Comparison of ENCODE assay signal across 17 mouse cellular contexts in genomic region chr7:145221346-145221745, GRCm38 (mm10). TPM values are rescaled to one million over a fixed set of nuclear protein-coding genes. Genes with fewer than 3 reads are reported as not detected.
A peak's percentile ranks its signal among the peaks of the same experiment; 100 is the strongest.
DNase-seq lines count a peak whose midpoint lies in the region; ATAC-seq and TF ChIP-seq lines count a peak whose summit lies in the region.
"Had no signal": no experiment of that assay in that cellular context is flagged by ENCODE, and none has a peak within 500 bp of the region (broad histone marks: within the 10 kb centered on the region; RNA-seq: fewer than 3 reads in every experiment).

No protein-coding gene starts in this region.

- H3K9ac ChIP-seq in lung, postnatal 0 days (replicated peaks; ENCODE audit: low read depth) = no peak overlapping the region
- no peak overlapping the region for H3K9ac ChIP-seq in intestine, embryonic 15.5 days
- no peak overlapping the region for H3K9ac ChIP-seq in midbrain, embryonic 11.5 days (ENCODE audit: low read length)
- H3K9ac ChIP-seq: liver, postnatal 0 days; neural tube, embryonic 15.5 days had no signal

- TF ChIP-seq POLR2A in lung, adult 2 months (IDR thresholded peaks at IDR 0.05; ENCODE audit: borderline replicate concordance, extremely low read depth, low read depth, low read length) = no peak

- no peak overlapping the region for H3K4me2 ChIP-seq in lung, postnatal 0 days (replicated peaks; ENCODE audit: low read depth, low read length)
- H3K4me2 ChIP-seq in intestine, embryonic 15.5 days (replicated peaks) = no peak overlapping the region
- H3K4me2 ChIP-seq in midbrain, embryonic 11.5 days = no peak overlapping the region
- H3K4me2 ChIP-seq: neural tube, embryonic 15.5 days had no signal

- no peaks in the 10 kb centered on the region for H3K27me3 ChIP-seq in lung, postnatal 0 days (replicated peaks; ENCODE audit: insufficient read depth, low read length)
- no peaks in the 10 kb centered on the region for H3K27me3 ChIP-seq in intestine, embryonic 15.5 days (replicated peaks)
- H3K27me3 ChIP-seq in midbrain, embryonic 11.5 days (ENCODE audit: control insufficient read depth, insufficient read depth, low read length) = no peaks in the 10 kb centered on the region
- H3K27me3 ChIP-seq: neural tube, embryonic 15.5 days had no signal

- TF ChIP-seq EP300 in lung, postnatal 0 days (IDR thresholded peaks at IDR 0.05) = peak; percentile 62

- no peak for DNase-seq in gastrocnemius, adult 2 months
- no peak for DNase-seq in gastrocnemius, adult 8-10 months (ENCODE audit: low spot score in 2 of 2)
- peak; percentile 22 for DNase-seq in lung, postnatal 0 days (ENCODE audit: low spot score)
- no peak for DNase-seq in lung, adult 2 months
- no peak for DNase-seq in left cerebral cortex, adult 11 months (ENCODE audit: low spot score)
- DNase-seq in midbrain, embryonic 11.5 days (ENCODE audit: low spot score, missing footprints) = no peak
- DNase-seq: B cell, adult 2 months; cerebellum, adult 9-10 months; liver, postnatal 0 days; right cerebral cortex, postnatal 4 days had no signal

- ATAC-seq in lung, postnatal 0 days = no peak
- ATAC-seq in intestine, embryonic 15.5 days = no peak
- no peak for ATAC-seq in frontal cortex, adult (ENCODE audit: low TSS enrichment)
- ATAC-seq in midbrain, embryonic 11.5 days (ENCODE audit: low FRiP score) = no peak
- ATAC-seq: midbrain, embryonic 16.5 days had no signal

- no peak overlapping the region for H3K4me3 ChIP-seq in gastrocnemius, adult 2 months
- no peak overlapping the region for H3K4me3 ChIP-seq in lung, postnatal 0 days (ENCODE audit: low read depth, low read length)
- H3K4me3 ChIP-seq in lung, adult 2 months (replicated peaks; ENCODE audit: extremely low read depth, low read depth, low read length) = no peak overlapping the region
- no peak overlapping the region for H3K4me3 ChIP-seq in intestine, embryonic 15.5 days (replicated peaks)
- H3K4me3 ChIP-seq in midbrain, embryonic 11.5 days (ENCODE audit: low read depth, low read length) = no peak overlapping the region
- H3K4me3 ChIP-seq: erythroblast, embryonic 14.5 days; left cerebral cortex, adult 2 months; neural tube, embryonic 15.5 days had no signal

- WGBS in lung, postnatal 0 days = 48% methylated on average over 2 of the region's 2 CpGs
- 55% methylated on average over 2 of the region's 2 CpGs for WGBS in lung, adult 2 months
- 29% methylated on average over 2 of the region's 2 CpGs for WGBS in intestine, embryonic 15.5 days
- 69% methylated on average over 2 of the region's 2 CpGs for WGBS in midbrain, embryonic 11.5 days

- H3K4me1 ChIP-seq in lung, postnatal 0 days (ENCODE audit: insufficient read depth, low read depth, low read length) = 0 out of 2 replicates have a peak, but pooled peaks cover 4% of the 10 kb centered on the region
- peaks cover 9% of the 10 kb centered on the region; the same call in 1 of the 2 replicates for H3K4me1 ChIP-seq in lung, adult 2 months (ENCODE audit: control insufficient read depth, insufficient read depth, low read length)
- peaks cover 22% of the 10 kb centered on the region for H3K4me1 ChIP-seq in intestine, embryonic 15.5 days (replicated peaks)
- no peaks in the 10 kb centered on the region for H3K4me1 ChIP-seq in midbrain, embryonic 11.5 days (ENCODE audit: control insufficient read depth, insufficient read depth, low read length)
- H3K4me1 ChIP-seq: neural tube, embryonic 15.5 days had no signal

- no peaks in the 10 kb centered on the region for H3K9me3 ChIP-seq in lung, postnatal 0 days (ENCODE audit: low read length)
- no peaks in the 10 kb centered on the region for H3K9me3 ChIP-seq in intestine, embryonic 15.5 days
- H3K9me3 ChIP-seq in midbrain, embryonic 11.5 days (ENCODE audit: control insufficient read depth, low read length) = no peaks in the 10 kb centered on the region
- H3K9me3 ChIP-seq: neural tube, embryonic 15.5 days had no signal

- H3K27ac ChIP-seq in gastrocnemius, adult 2 months = peak overlapping the region; percentile 77
- peak overlapping the region; percentile 72 for H3K27ac ChIP-seq in lung, postnatal 0 days (ENCODE audit: low read length)
- peak overlapping the region; percentile 77 for H3K27ac ChIP-seq in intestine, embryonic 15.5 days
- no peak overlapping the region for H3K27ac ChIP-seq in midbrain, embryonic 11.5 days (ENCODE audit: low read depth, low read length)
- H3K27ac ChIP-seq: left cerebral cortex, adult 2 months; neural tube, embryonic 15.5 days had no signal

- H3K36me3 ChIP-seq in lung, postnatal 0 days (ENCODE audit: insufficient read depth, low read length) = no peaks in the 10 kb centered on the region
- no peaks in the 10 kb centered on the region for H3K36me3 ChIP-seq in intestine, embryonic 15.5 days
- H3K36me3 ChIP-seq in midbrain, embryonic 11.5 days (ENCODE audit: control insufficient read depth, insufficient read depth, low read length) = no peaks in the 10 kb centered on the region
- H3K36me3 ChIP-seq: neural tube, embryonic 15.5 days had no signal

- no peak for TF ChIP-seq CTCF in gastrocnemius, adult 2 months (IDR thresholded peaks at IDR 0.05)
- TF ChIP-seq CTCF in lung, postnatal 0 days (IDR thresholded peaks at IDR 0.05) = no peak
- no peak for TF ChIP-seq CTCF in lung, adult 2 months (IDR thresholded peaks at IDR 0.05; ENCODE audit: insufficient read depth, low read length)

- intact Hi-C loops in gastrocnemius, adult 2 months (cut with DNase I) = no loop called here

RNA-seq across cellular contexts. Expression of gene 1810010D01Rik, which starts 13.4 kb away (rescaled TPM):
- under 1 TPM in 1 of 2 experiments, not detected in 1; 0.67 TPM for total RNA-seq in gastrocnemius, adult 2 months (2021)
- total RNA-seq in gastrocnemius, adult 8-10 months (2022) = not detected
- polyA plus RNA-seq in lung, postnatal 0 days (2015; fragmentation: Nextera tagmentation; extraction: Ambion mirVana) = 0.73 and 0.94 TPM in 2 replicates
- 5.6 and 8.4 TPM in 2 replicates for polyA plus RNA-seq in lung, adult 2 months (2012; rRNA removed)
- polyA plus RNA-seq in intestine, embryonic 15.5 days (2015; fragmentation: Nextera tagmentation; extraction: Ambion mirVana) = 0.59 and 1.2 TPM in 2 replicates
- polyA plus RNA-seq in midbrain, embryonic 11.5 days (2014; fragmentation: Nextera tagmentation; extraction: Ambion mirVana) = 0.49 TPM in 1 of 2 replicates, not detected in the other
- total RNA-seq: gastrocnemius, postnatal 36 days had no signal
- polyA plus RNA-seq: erythroblast, embryonic 14.5 days; liver, postnatal 0 days; neural tube, embryonic 15.5 days had no signal
